ENCODE assay signal across 30 mouse cellular contexts in genomic region chr17:35671846-35672245, GRCm38 (mm10). TPM values are rescaled to one million over a fixed set of nuclear protein-coding genes. Genes with fewer than 3 reads are reported as not detected.
"Had no signal": no experiment of that assay in that cellular context is flagged by ENCODE, and none has a peak within 500 bp of the region (broad histone marks: within the 10 kb centered on the region; RNA-seq: fewer than 3 reads in every experiment).

No protein-coding gene starts in this region.

- H3K4me3 ChIP-seq: midbrain, embryonic 15.5 days had no signal

- DNase-seq: kidney, adult 9 months; kidney, postnatal 14 days; kidney, postnatal 4 days; left cerebral cortex, postnatal 4 days; liver, postnatal 0 days; lung, embryonic 14.5 days; retina, postnatal 1 day had no signal

- H3K27ac ChIP-seq: limb, embryonic 12.5 days; limb, embryonic 15.5 days; liver, embryonic 14.5 days; macrophage; midbrain, embryonic 12.5 days; midbrain, embryonic 15.5 days; neural tube, embryonic 13.5 days had no signal

- H3K27me3 ChIP-seq: limb, embryonic 12.5 days; limb, embryonic 15.5 days; midbrain, embryonic 12.5 days; midbrain, embryonic 15.5 days; neural tube, embryonic 13.5 days had no signal

- H3K36me3 ChIP-seq: midbrain, embryonic 15.5 days had no signal

RNA-seq across cellular contexts. Expression of gene Mucl3, which starts 28.4 kb away (rescaled TPM):
- total RNA-seq: layer of hippocampus, adult 18-20 months; layer of hippocampus, postnatal 14 days; left cerebral cortex, adult 8-10 months; left cerebral cortex, postnatal 14 days; left cerebral cortex, postnatal 4 days; megakaryocyte, adult 5-6 weeks; monocyte, adult 5-6 weeks; neutrophil, adult 5-6 weeks had no signal
- polyA plus RNA-seq: liver, embryonic 14.5 days; liver, postnatal 0 days; macrophage; midbrain, embryonic 12.5 days; midbrain, embryonic 15.5 days; spleen, adult 2 months had no signal

RNA-seq across cellular contexts. Expression of gene Gm9573, which starts 45.4 kb away (rescaled TPM):
- total RNA-seq: layer of hippocampus, adult 18-20 months; layer of hippocampus, postnatal 14 days; left cerebral cortex, postnatal 14 days; left cerebral cortex, postnatal 4 days; megakaryocyte, adult 5-6 weeks; monocyte, adult 5-6 weeks had no signal
- polyA plus RNA-seq: intestine, embryonic 14.5 days; intestine, postnatal 0 days; kidney, embryonic 16.5 days; limb, embryonic 12.5 days; liver, embryonic 11.5 days; liver, embryonic 14.5 days; liver, postnatal 0 days; lung, embryonic 14.5 days; lung, postnatal 0 days; macrophage; midbrain, embryonic 12.5 days; midbrain, embryonic 15.5 days; myocyte; neural tube, embryonic 13.5 days; small intestine, adult 2 months; spleen, adult 2 months; testis, adult 2 months had no signal
